Mouse (Mus musculus): ENCODE results near the gene 4930505A04Rik.
"Not testable (repeated sequence)": the region's sequence is repeated elsewhere in the genome, so short reads cannot be mapped to it uniquely, and the experiment has no call there.

4930505A04Rik gene

DNA sequence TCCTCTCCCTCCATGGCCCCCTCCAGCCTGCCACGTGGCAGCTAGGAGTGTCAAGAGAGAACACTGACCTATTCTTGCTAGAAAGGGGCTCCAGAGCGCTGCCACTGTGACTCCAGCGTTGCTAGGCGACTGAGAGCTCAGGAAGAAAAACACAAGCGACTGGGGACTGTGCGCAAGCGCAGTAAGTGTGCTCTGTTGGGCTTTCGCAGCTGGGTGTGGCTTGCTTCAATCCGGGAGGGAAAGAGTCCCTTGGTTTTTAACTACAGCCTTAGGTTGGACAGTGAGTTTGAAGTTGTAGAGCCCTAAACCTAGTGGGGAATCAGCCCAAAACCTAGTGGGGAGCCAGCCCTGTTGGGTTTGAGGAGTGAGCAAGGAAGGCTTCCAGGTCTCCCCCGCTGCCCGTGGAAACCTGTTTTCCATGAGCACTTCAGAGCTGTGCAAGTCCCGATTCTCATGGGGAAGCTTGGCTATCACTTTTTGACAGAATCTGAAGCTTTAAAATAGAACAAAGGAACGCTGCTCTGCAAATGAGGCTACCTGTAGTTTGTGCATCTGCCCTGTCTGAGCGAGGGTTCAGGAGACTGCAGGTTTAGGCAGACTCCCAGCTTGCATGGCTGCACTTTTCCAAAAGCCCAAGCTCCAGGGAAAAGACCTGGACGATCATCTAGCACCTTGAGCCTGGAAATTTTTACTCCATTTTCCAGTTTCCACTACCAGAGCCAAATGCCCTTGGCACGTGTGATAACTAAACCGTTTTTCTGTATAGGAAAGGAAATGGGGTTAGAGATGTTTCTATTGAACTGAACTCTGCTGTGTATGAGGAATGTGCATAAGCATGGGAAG lies at the start of gene 4930505A04Rik:
Gene 4930505A04Rik (minus strand): TSS at position 77 of the 843 bp plus-strand sequence.
- peak; percentile 76 for DNase-seq

DNA sequence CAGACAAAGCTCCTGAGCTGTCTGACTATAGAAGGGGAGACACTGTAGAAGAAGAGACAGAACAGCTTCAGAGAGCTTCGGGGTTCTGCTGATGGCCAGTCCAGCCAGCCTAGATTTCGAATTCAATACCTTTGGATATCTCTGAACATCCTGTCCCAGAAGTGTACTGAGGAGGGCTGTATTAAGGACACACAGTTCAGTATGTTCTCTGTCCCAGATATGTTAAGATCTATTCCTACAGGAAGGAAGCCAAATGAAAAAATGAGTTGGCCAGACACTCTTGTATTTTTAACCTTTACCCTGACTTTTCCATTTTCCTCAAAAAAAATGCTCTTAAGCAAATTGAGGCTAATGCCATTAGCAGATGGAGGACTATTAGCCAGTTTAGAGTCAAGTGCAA lies 45.5 kb upstream of the 4930505A04Rik start:
- no peak for DNase-seq

DNA sequence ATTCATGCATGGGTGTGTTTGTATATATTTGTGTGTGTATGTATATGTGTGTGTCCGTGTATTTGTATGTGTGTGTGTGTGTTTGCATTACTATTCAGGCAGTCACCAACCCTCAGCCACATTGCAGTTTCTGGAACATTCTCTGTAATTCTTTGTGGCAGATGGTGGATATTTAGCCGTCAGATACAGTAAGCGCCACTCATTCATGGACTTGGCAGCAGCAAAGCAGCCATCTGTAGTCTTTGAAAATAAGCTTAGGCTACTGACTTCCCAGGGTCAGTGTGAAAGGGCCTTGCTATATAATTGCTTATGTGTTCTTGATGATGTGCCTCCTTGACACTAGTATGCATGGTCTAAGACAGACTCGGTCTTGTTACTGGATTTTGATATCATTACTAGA lies 36.6 kb upstream of the 4930505A04Rik start:
- peak; percentile 52 for DNase-seq

DNA sequence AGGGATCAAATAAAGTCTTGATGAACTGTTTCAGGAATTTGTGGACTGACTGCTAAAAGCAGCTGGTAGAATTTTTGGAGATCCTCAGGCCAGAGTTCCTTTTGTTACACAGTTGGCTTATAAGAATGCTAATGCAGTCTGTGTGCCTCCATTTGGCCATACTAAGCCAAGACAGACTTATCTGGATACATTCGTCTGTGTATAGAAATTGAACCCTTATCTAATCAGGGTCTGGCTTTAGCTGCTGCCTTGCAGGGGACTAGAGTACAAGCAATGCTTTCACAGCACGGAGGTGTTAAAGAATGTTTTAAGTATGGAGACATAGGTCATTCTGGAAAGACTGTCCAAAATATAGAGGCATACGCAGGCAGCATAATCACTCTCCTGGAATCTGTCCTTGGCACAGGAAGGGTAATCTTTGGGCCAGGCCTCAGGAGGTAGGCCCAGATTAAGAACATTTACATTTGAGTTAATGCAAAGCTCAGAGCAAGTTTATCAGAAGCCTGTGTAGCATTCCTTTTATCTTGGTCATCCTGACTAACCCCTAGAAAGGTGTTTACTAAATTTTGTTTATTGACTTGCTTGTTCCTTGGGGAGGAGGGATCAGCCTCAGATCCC lies 27.2 kb upstream of the 4930505A04Rik start:
- DNase-seq: no peak

DNA sequence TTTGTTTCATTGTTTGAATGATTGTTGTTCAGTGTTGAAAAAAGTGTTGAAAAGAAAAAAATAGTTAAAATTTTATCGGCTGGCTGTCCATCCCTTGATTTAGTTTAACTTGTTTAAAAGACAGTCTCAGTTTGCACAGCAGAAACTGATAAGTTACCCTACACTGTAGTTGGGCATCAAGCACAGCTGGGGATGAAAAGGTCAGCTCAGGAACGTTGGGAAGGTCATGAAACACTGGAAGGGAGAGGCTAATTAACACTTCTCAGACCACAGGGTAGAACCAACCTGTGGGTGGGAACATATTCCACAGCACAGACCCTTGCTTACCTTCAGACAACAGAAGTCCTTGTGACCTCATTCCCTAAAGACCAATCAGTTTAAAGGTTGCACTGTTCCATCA lies 25.5 kb upstream of the 4930505A04Rik start:
- no peak for DNase-seq

DNA sequence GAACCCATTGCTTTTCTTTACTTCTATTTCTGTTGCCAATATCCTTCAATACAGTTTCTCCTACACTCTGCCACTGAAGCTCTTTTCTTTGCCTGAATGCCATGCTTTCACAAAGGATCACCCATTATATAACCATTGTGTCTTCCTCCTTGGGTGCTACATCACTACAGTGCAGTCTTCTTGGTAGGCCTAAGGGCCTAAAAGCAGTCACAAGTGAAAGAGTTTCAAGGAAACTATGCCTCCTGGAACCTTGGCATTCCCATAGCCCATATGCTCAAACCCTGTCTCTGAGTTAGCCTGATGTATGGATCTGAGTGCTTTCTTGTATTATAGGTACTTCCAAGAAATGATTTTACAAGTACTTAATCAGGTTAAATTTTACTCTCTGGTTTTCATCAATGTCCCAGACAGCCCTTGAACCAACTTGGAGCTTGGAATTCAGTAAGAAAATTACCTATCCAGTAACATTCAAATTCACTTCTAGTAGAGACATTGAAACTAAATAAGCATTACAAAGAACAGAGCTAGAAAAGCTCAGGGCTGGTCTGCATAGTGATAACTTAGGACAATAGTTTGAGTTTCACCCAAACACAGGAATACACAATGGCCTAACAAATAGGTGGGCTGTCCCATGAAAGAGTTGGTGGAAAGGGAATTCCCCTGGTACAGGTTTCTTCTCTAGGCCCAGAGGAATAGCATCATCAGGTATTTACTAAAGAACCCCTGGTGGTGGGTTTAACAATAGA lies 20.1 kb upstream of the 4930505A04Rik start:
- DNase-seq: no peak

DNA sequence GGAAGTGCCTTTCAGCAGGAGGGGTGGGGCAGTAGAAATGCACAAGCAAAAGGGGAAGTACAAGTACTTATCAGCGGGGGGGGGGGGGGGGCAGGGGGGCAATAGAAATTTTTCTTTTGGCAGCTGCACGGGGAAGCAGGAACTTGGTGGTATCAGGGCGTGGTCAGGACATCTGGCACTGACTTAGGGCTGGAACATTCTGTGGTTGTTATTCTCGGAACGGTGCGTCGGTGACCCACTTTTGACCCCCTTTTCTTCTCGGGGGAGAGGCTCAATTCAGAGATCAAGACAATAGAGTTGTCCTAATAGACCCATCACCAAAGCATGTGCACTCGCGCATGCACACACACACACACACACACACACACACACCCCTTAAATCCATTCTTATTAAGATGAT lies 16.6 kb upstream of the 4930505A04Rik start:
- DNase-seq: no peak

DNA sequence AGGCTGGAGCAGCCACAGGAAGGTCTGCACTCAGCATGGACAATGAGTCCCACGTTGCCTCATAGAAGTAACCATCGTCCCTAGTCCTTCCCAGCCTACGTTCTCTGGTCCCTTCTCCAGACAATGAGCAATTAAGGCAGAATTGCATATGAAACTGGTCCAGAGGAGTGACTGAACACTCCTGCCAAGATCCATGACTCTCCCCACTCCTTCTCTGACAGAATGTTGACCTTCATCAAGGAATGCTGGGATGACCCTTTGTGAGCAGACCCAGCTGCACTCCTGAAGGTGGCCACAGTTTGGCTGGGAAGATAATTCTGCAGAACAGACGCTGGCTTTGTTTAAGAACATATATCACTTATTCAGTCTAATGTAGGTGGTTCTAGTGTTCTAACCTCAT lies 11.7 kb upstream of the 4930505A04Rik start:
- no peak for DNase-seq

DNA sequence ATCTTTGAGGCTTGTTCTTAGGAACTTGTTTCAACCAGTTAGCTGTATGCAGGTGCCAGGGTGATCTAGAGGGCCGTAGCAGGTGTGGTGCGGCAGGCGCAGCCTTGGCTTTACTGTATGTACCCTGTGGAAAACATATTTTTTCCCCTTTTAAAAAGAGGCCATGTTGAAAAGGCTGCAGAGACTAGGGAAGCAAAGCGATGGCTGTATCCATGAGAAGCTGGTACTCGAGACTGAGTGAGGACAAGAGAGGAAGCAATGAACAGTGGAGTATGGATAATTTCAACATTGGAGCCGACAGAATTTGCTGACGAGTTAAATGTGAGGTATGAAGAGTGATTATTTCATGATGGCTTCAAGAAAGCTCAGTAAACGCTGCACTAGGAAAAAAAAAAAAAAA lies 440 bp downstream of the 4930505A04Rik start:
- DNase-seq: no peak

DNA sequence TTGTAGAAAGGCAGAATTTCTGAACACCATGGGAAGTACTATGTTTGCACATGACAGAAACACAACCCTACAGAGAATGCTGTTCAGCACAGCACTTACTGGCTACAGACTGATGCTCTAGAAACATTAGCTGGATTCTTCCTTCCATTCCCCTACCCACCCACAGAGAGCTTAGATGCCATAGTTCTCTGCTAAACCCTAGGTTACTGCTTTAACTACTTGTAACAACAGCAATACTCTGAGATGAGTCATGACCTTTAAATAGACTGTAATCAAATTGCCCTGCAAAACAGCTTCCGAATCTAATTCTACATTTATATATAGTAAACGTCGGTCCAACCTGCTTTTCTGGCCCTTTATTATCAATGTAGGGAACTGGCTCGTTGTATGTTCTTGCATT lies 17.3 kb downstream of the 4930505A04Rik start:
- DNase-seq: no peak

DNA sequence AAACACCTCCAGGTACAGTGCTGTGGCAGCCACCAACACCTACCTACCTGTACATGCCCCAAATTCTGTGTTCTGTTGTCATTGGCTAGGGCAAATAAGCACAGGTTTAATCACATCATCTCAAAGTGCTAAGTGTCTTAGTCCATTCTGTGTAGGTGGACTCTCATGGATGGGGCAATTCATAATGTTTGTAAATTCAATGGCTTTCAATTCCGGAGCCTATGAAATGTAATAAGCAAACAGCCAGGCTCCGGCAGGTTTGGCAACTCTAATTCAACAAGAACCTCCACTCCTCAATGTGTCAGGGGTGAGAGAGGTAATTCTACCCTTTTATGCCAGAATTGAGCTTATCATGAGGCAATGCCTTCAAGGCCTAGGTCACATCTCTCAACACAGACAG lies 23.5 kb downstream of the 4930505A04Rik start:
- DNase-seq: no peak

DNA sequence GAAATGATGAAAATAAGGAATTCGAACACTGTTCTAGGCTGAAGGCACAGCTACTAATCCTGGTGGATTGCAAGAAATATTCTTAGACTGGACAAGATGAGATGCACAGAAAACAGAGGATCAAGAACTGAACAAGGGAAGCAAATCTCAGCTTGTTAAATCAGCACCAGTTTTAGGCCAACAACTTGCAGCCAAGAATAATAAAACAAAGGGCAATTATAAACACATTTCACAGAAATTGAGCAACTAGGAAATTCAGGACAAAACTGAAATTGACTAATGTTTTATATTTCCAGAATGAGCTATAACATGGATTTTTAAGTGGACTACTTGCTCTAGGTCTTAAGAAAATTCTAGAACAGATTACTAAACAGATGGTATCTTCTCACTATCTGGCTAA lies 24.1 kb downstream of the 4930505A04Rik start:
- DNase-seq: no peak

DNA sequence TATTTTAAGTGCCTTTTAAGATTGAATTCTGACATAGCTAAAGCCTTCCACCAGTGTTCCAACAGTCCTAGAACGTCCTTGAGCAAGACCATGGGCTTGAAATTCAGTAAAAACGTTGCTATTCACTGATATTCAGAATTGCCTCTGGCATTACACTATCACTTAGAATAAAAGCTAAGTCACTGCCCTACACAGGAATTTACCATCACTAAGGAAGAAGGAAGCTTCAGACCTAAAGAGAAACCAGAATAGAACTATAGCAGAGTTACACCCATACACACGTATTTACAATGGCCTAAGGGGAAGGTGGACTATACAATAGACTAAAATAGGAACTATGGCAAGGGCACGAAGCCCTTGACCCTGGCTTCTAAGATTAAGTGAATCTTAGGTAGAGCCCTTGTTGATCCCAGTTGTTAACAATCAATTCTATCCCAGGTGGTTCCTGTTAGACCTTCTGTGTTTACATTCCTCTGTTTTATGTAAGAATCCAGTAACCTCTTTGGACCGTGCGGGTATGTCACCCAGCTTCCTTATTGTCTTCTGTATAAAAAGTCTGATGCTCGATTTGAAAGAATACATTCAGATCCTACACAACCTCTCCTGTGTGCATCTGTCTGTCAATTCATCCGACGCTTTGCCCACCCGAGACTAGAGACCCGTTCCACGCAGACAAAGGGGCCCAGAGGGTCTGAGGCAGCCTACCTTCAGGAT lies 27.3 kb downstream of the 4930505A04Rik start:
- not testable (repeated sequence) for DNase-seq

DNA sequence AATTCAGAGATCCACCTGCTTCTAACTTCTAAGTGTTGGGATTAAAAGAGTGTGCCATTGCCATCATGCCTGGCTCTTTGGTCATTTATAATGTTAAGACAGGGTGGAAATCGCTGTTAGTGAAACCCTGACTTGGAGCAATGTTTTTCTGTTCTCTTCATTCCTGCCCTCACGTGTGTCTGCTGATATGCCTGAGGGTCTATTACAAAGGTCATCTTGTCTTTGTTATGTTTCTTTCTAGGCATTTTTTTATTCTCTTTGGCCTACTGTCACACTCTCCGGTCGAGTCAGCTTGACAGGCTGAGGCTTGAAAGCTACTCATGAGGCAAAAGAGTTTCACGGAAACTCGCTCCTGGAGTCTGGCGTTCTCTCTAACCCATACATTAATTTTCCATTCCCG lies 27.9 kb downstream of the 4930505A04Rik start:
- no peak for DNase-seq

DNA sequence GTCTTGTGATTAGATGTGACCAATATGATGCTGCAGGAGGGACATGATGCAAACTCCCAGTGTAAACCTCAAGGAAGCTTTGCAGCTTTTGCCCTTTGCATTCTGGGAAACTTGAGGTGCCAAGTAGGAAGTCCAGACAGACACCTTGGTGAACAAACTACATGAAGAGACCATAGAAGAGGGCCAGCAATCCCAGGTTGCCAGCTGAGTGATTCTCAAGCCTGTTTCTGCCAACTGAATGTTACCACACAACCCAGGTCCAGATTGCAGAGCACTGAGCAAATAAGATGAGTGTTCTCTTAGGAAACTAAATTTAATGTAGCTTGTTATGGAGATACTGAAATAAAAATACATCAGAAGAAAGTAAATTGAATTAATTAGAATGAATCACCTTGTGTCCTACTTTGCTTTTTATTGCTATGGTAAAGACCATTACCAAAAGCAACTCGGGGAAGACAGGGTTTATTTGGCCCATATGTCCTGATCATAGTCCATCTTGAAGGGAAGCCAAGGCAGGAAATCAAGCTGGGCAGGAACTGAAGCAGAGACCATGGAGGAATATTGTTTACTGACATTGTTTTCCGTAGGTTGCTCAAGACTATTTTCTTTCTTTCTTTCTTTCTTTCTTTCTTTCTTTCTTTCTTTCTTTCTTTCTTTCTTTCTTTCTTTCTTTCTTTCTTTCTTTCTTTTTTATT lies 38.2 kb downstream of the 4930505A04Rik start:
- peak; percentile 21 for DNase-seq

DNA sequence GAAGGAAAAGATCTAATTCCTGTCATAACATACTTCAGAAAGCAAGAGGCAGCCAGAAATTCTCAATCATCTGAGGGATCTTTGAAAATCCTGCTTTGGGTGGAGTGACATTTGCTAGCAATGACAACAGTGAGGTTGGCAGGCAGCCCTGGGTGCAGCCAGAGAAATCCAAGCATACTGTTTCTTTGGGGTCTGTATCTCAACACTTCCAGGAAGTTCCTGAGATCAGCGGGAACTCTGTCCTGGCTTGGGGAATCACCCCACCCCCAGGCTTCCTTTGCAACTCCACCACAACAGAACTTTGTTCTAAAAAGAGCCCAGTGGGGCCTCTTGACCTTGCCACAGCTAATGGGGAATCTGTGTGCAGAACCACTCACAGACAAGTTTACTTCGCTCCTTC lies 66.0 kb downstream of the 4930505A04Rik start:
- no peak for DNase-seq

DNA sequence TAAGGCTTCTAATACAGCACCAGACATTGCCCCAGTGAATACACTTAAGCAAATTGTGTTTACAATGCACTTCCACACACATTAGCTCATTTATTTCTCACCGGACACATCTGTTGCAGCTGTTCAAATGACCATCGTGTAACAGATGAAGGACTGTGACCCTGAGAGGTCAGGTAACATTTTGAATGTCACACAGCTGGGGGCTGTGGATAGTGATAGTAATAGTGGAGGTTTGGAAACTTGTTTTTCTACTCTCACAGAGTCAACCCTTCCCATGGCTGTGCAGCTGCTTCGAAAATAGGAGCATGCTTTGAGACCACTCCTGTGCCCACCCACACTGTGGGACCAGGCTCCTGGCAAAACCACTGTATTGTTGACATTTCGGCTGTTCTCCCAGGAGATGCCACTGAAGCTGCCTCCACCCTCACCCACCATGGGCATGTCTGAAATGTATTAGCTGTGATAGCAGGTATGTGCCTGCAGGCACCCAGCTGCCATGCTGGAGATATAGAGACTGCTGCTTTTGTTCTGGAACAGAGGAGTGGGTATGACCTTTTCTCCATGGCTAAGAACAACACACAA lies 66.9 kb downstream of the 4930505A04Rik start:
- DNase-seq: no peak

DNA sequence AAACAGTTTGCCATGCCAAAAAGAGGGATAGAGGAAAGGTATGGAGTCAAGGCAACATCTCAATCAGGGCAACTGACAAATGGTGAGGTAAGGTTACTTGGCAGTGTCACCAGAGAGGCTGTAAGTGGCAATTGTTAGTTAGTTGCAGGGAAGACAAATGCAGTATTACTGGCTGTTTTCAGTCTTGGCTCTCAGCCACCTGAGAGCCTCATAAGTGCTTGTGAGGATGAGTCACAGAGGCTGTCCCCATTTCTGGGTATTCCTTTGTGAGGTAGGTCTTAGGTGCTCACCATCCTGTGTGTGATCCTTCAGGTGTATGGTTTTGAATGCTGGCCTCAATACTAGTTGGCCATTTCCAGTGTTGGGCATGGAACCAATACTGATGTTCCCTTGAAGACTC lies 77.3 kb downstream of the 4930505A04Rik start:
- no peak for DNase-seq

DNA sequence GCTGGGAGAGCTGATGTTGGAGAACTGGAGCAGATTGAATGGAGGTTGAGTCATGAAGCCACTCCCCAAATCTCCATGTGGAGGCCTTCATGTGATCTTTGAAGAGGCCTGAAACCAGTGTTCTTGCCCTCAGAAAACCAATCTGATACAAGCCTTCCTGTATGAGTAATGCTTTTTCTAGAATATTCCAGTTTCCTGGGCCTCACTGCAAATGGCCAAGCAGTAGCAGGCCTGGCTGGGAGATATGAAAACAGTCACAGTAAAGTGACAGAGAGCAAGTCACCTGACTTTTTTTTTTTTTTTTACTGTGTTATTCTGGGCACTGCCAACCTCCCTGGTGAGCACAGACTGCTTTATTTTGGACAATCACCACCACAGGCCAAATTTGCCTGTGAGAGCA lies 88.6 kb downstream of the 4930505A04Rik start:
- DNase-seq: peak; percentile 53
